ENCODE assay signal across 14 mouse cellular contexts in the genomic region with DNA sequence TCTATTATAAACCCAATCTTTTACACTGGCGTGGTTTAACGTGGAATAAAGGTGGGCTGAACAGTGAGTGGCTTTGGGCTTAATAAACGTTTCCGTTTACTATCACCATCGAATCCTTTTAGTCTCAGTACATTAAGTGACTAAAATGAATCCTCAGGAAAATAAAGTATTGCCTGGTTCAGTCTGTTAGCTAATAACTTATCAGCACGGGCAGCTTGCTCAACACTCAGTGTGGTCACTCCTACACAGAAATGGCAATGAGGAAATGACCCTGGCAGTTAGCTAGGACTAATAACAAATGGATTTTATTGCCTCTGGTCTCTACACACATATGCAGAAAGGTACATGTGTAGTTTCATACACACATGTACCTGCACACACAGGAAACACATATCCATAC. TPM values are rescaled to one million over a fixed set of nuclear protein-coding genes. Genes with fewer than 3 reads are reported as not detected.
DNase-seq lines count a peak whose midpoint lies in the region; ATAC-seq and TF ChIP-seq lines count a peak whose summit lies in the region.
"Had no signal": no experiment of that assay in that cellular context is flagged by ENCODE, and none has a peak within 500 bp of the region (broad histone marks: within the 10 kb centered on the region; RNA-seq: fewer than 3 reads in every experiment).

No protein-coding gene starts in this region.

- peak overlapping the region; percentile 100 for H3K9ac ChIP-seq in liver, embryonic 15.5 days

- H3K36me3 ChIP-seq in G1E (replicated peaks) = peaks cover 43% of the 10 kb centered on the region
- H3K36me3 ChIP-seq in liver, embryonic 15.5 days (replicated peaks) = peaks cover 53% of the 10 kb centered on the region

- intact Hi-C loops in gastrocnemius, adult 2 months (cut with DNase I) = no loop called here
- intact Hi-C loops in left cerebral cortex, postnatal 4 days (cut with DNase I) = no loop called here

- H3K4me2 ChIP-seq in liver, embryonic 15.5 days = peak overlapping the region; percentile 97

- peaks cover 55% of the 10 kb centered on the region for H3K4me1 ChIP-seq in G1E (ENCODE audit: insufficient read depth, low read depth, low read length)
- H3K4me1 ChIP-seq in liver, embryonic 15.5 days (replicated peaks) = peaks cover 62% of the 10 kb centered on the region

- no peak overlapping the region for H3K27ac ChIP-seq in gastrocnemius, adult 2 months
- H3K27ac ChIP-seq in liver, embryonic 15.5 days (replicated peaks) = peak overlapping the region; percentile 99

- no peak for TF ChIP-seq CTCF in gastrocnemius, adult 2 months (IDR thresholded peaks at IDR 0.05)
- no peak for TF ChIP-seq CTCF in G1E (IDR thresholded peaks at IDR 0.05; ENCODE audit: low read depth, low read length)

- peak overlapping the region; percentile 79 for H3K4me3 ChIP-seq in gastrocnemius, adult 2 months
- H3K4me3 ChIP-seq in G1E (ENCODE audit: low read depth, low read length) = peak overlapping the region; percentile 45; the same call in 1 of the 2 replicates
- peak overlapping the region; percentile 96 for H3K4me3 ChIP-seq in liver, embryonic 15.5 days (replicated peaks)

- ATAC-seq in G1E (ENCODE audit: extremely low read depth, insufficient number of reproducible peaks, low FRiP score, poor library complexity, severe bottlenecking) = peak; percentile 41
- peak; percentile 5; the same call in 1 of the 2 replicates for ATAC-seq in common myeloid progenitor, adult 5-6 weeks (replicated peaks; ENCODE audit: low read depth, poor library complexity, severe bottlenecking)
- peak; percentile 24 for ATAC-seq in liver, embryonic 15.5 days (ENCODE audit: insufficient read depth)

- no peak for DNase-seq in gastrocnemius, adult 2 months
- DNase-seq in gastrocnemius, postnatal 25 days = no peak
- peak; percentile 26 for DNase-seq in G1E (ENCODE audit: low spot score)
- no peak for DNase-seq in retina, embryonic 14.5 days (ENCODE audit: low spot score)
- DNase-seq in left cerebral cortex, postnatal 4 days = no peak
- no peak for DNase-seq in cerebellum, adult 11-12 months
- DNase-seq: cerebellum, postnatal 14 days; heart, postnatal 10 days; kidney, postnatal 4 days had no signal

- WGBS in liver, embryonic 15.5 days (ENCODE audit: insufficient replicate concordance) = 13% methylated on average over 6 of the region's 6 CpGs

- no peaks in the 10 kb centered on the region for H3K9me3 ChIP-seq in G1E (replicated peaks)
- H3K9me3 ChIP-seq in liver, embryonic 15.5 days (replicated peaks) = no peaks in the 10 kb centered on the region

- H3K27me3 ChIP-seq in G1E (ENCODE audit: insufficient read depth, low read length) = no peaks in the 10 kb centered on the region
- no peaks in the 10 kb centered on the region for H3K27me3 ChIP-seq in liver, embryonic 15.5 days

RNA-seq across cellular contexts. Expression of a gene that starts 3.9 kb away (rescaled TPM):
- 10 to 100 TPM; 43.3 to 49.0 TPM for total RNA-seq in gastrocnemius, adult 2 months (2021)
- 10 to 100 TPM; 47.3 to 56.5 TPM for total RNA-seq in gastrocnemius, postnatal 25 days (2021)
- 115 and 128 TPM in 2 replicates for total RNA-seq in G1E (2014; fragmentation: Nextera tagmentation)
- total RNA-seq in G1E (2017) = 110 and 114 TPM in 2 replicates
- 35.2 and 53.8 TPM in 2 replicates for polyA plus RNA-seq in G1E (2012)
- 62.7 and 68.9 TPM in 2 replicates for total RNA-seq in common myeloid progenitor, adult 5-6 weeks (2017)
- 74.2 and 81.2 TPM in 2 replicates for polyA plus RNA-seq in liver, embryonic 15.5 days (2015; fragmentation: Nextera tagmentation; extraction: Ambion mirVana)
- 10 to 100 TPM; 80.3 to 85.6 TPM for total RNA-seq in left cerebral cortex, postnatal 4 days (2021)

RNA-seq across cellular contexts. Expression of a gene that starts 4.0 kb away (rescaled TPM):
- total RNA-seq in gastrocnemius, adult 2 months (2021) = 1 to 10 TPM; 5.0 to 6.4 TPM
- 1 to 10 TPM; 6.3 to 7.2 TPM for total RNA-seq in gastrocnemius, postnatal 25 days (2021)
- total RNA-seq in G1E (2014; fragmentation: Nextera tagmentation) (49.2 and 59.1 TPM in 2 replicates), G1E (2017) (14.9 and 17.1 TPM in 2 replicates)
- polyA plus RNA-seq in G1E (2012) = 18.8 and 20.5 TPM in 2 replicates
- total RNA-seq in common myeloid progenitor, adult 5-6 weeks (2017) = 17.9 and 27.0 TPM in 2 replicates
- 4.6 TPM in 2 replicates for polyA plus RNA-seq in liver, embryonic 15.5 days (2015; fragmentation: Nextera tagmentation; extraction: Ambion mirVana)
- total RNA-seq in left cerebral cortex, postnatal 4 days (2021) = 10 to 100 TPM; 59.9 to 64.0 TPM

RNA-seq across cellular contexts. Expression of a gene that starts 53.2 kb away (rescaled TPM):
- not detected for total RNA-seq in gastrocnemius, adult 2 months (2021)
- total RNA-seq in gastrocnemius, postnatal 25 days (2021) = not detected
- total RNA-seq in G1E (2014; fragmentation: Nextera tagmentation) = not detected in 2 replicates
- total RNA-seq in G1E (2017) = 0.05 TPM in 1 of 2 replicates, not detected in the other
- not detected in 2 replicates for polyA plus RNA-seq in G1E (2012)
- not detected in 2 replicates for total RNA-seq in common myeloid progenitor, adult 5-6 weeks (2017)
- polyA plus RNA-seq in liver, embryonic 15.5 days (2015; fragmentation: Nextera tagmentation; extraction: Ambion mirVana) = not detected in 2 replicates
- total RNA-seq in left cerebral cortex, postnatal 4 days (2021) = not detected
- total RNA-seq: gastrocnemius, adult 18-20 months; heart, postnatal 10 days; left cerebral cortex, postnatal 10 days had no signal
- polyA plus RNA-seq: stomach, embryonic 14.5 days had no signal

Comparison
In these comparisons a context has a peak if more than half of its experiments do, and no peak if none do; other contexts are left out.
1. H3K4me3 ChIP-seq: peak in every context shown above with its lines; median percentile 96 in liver, embryonic 15.5 days; 79 in gastrocnemius, adult 2 months; 45 in G1E.